In genomic region chr12:111665041-111665880, GRCm38 (mm10) we compare ENCODE assay signal across 11 mouse cellular contexts. TPM values are rescaled to one million over a fixed set of nuclear protein-coding genes. Genes with fewer than 3 reads are reported as not detected.
A peak's percentile ranks its signal among the peaks of the same experiment; 100 is the strongest.
DNase-seq lines count a peak whose midpoint lies in the region; ATAC-seq and TF ChIP-seq lines count a peak whose summit lies in the region.
"Had no signal": no experiment of that assay in that cellular context is flagged by ENCODE, and none has a peak within 500 bp of the region (broad histone marks: within the 10 kb centered on the region; RNA-seq: fewer than 3 reads in every experiment).

No protein-coding gene starts in this region.

- TF ChIP-seq CTCF in testis, adult 2 months (IDR thresholded peaks at IDR 0.05; ENCODE audit: control insufficient read depth, insufficient read depth, insufficient replicate concordance, low read depth, low read length), result no peak

- TF ChIP-seq POLR2A in testis, adult 2 months (IDR thresholded peaks at IDR 0.05; ENCODE audit: control insufficient read depth, low read depth, low read length), result no peak

- H3K36me3 ChIP-seq in kidney, embryonic 14.5 days (ENCODE audit: control insufficient read depth, insufficient read depth, low read length), result peaks cover under 1% of the 10 kb centered on the region; the same call in 1 of the 2 replicates
- no peaks in the 10 kb centered on the region for H3K36me3 ChIP-seq in testis, adult 2 months (ENCODE audit: control insufficient read depth, insufficient read depth, low read length)
- no peaks in the 10 kb centered on the region; the same call in 1 of the 2 replicates for H3K36me3 ChIP-seq in stomach, embryonic 16.5 days (ENCODE audit: control insufficient read depth, insufficient read depth, low read length)

- no peak overlapping the region for H3K9ac ChIP-seq in kidney, embryonic 14.5 days (ENCODE audit: low read depth, low read length)
- H3K9ac ChIP-seq in stomach, embryonic 16.5 days (ENCODE audit: low read length), result no peak overlapping the region
- H3K9ac ChIP-seq: hindbrain, embryonic 15.5 days had no signal

- WGBS in kidney, embryonic 14.5 days, result 82% methylated on average over 13 of the region's 13 CpGs
- WGBS in stomach, embryonic 16.5 days, result 75% methylated on average over 13 of the region's 13 CpGs

- no peak for ATAC-seq in kidney, embryonic 14.5 days (ENCODE audit: low FRiP score, low TSS enrichment)
- no peak for ATAC-seq in stomach, embryonic 16.5 days (ENCODE audit: insufficient read depth, low FRiP score)
- ATAC-seq: CD4-positive, CD25-positive, alpha-beta regulatory T cell, adult 4 months had no signal

- peak; percentile 15 for DNase-seq in cerebellum, adult 9-10 months
- no peak for DNase-seq in cerebellum, postnatal 14 days
- DNase-seq in kidney, postnatal 10 days, result no peak
- no peak for DNase-seq in testis, postnatal 10 days (ENCODE audit: low spot score)
- DNase-seq in B cell, adult 2 months, result no peak

- no peak overlapping the region for H3K4me2 ChIP-seq in kidney, embryonic 14.5 days (replicated peaks; ENCODE audit: low read depth, low read length)
- no peak overlapping the region for H3K4me2 ChIP-seq in stomach, embryonic 16.5 days (ENCODE audit: low read depth, low read length)
- H3K4me2 ChIP-seq: hindbrain, embryonic 15.5 days had no signal

- H3K9me3 ChIP-seq in kidney, embryonic 14.5 days (ENCODE audit: control insufficient read depth, low read length), result no peaks in the 10 kb centered on the region
- H3K9me3 ChIP-seq in stomach, embryonic 16.5 days (replicated peaks; ENCODE audit: control insufficient read depth, low read length), result no peaks in the 10 kb centered on the region
- H3K9me3 ChIP-seq: hindbrain, embryonic 15.5 days had no signal

- no peaks in the 10 kb centered on the region for H3K27me3 ChIP-seq in kidney, embryonic 14.5 days (ENCODE audit: control insufficient read depth, insufficient read depth, low read length)
- H3K27me3 ChIP-seq in testis, adult 2 months (ENCODE audit: control insufficient read depth, insufficient read depth, low read length), result no peaks in the 10 kb centered on the region
- no peaks in the 10 kb centered on the region for H3K27me3 ChIP-seq in stomach, embryonic 16.5 days (ENCODE audit: control insufficient read depth, insufficient read depth, low read length)
- H3K27me3 ChIP-seq: hindbrain, embryonic 15.5 days had no signal

- no peak overlapping the region for H3K4me3 ChIP-seq in kidney, embryonic 14.5 days (ENCODE audit: low read length)
- H3K4me3 ChIP-seq in testis, adult 2 months (ENCODE audit: control insufficient read depth, low read depth, low read length), result no peak overlapping the region
- no peak overlapping the region for H3K4me3 ChIP-seq in stomach, embryonic 16.5 days (replicated peaks; ENCODE audit: low read length)
- H3K4me3 ChIP-seq: hindbrain, embryonic 15.5 days had no signal

- peak overlapping the region; percentile 57 for H3K27ac ChIP-seq in kidney, embryonic 14.5 days (ENCODE audit: low read depth, low read length)
- peak overlapping the region; percentile 60; the same call in 1 of the 2 replicates for H3K27ac ChIP-seq in testis, adult 2 months (ENCODE audit: control insufficient read depth, insufficient read depth, low read depth, low read length)
- peak overlapping the region; percentile 92 for H3K27ac ChIP-seq in stomach, embryonic 16.5 days (ENCODE audit: low read length)
- H3K27ac ChIP-seq: hindbrain, embryonic 15.5 days; macrophage had no signal

- peaks cover 19% of the 10 kb centered on the region for H3K4me1 ChIP-seq in kidney, embryonic 14.5 days (ENCODE audit: control insufficient read depth, insufficient read depth, low read length)
- peaks cover 5% of the 10 kb centered on the region for H3K4me1 ChIP-seq in testis, adult 2 months (ENCODE audit: control insufficient read depth, insufficient read depth, low read length)
- peaks cover 33% of the 10 kb centered on the region for H3K4me1 ChIP-seq in stomach, embryonic 16.5 days (ENCODE audit: control insufficient read depth, insufficient read depth, low read length)

RNA-seq across cellular contexts. Expression of gene Ckb, which starts 6.9 kb away (rescaled TPM):
- 81.5 and 88.5 TPM in 2 replicates for polyA plus RNA-seq in kidney, embryonic 14.5 days (2014; fragmentation: Nextera tagmentation; extraction: Ambion mirVana)
- polyA plus RNA-seq in testis, adult 2 months (2012; rRNA removed), result 13.2 and 37.1 TPM in 2 replicates
- 698 and 764 TPM in 2 replicates for polyA plus RNA-seq in stomach, embryonic 16.5 days (2015; fragmentation: Nextera tagmentation; extraction: Ambion mirVana)

RNA-seq across cellular contexts. Expression of gene Trmt61a, which starts 12.6 kb away (rescaled TPM):
- 6.7 and 11.9 TPM in 2 replicates for polyA plus RNA-seq in kidney, embryonic 14.5 days (2014; fragmentation: Nextera tagmentation; extraction: Ambion mirVana)
- 11.0 and 11.9 TPM in 2 replicates for polyA plus RNA-seq in testis, adult 2 months (2012; rRNA removed)
- polyA plus RNA-seq in stomach, embryonic 16.5 days (2015; fragmentation: Nextera tagmentation; extraction: Ambion mirVana), result 9.7 and 10.4 TPM in 2 replicates

RNA-seq across cellular contexts. Expression of gene Bag5, which starts 47.8 kb away (rescaled TPM):
- 45.2 and 49.7 TPM in 2 replicates for polyA plus RNA-seq in kidney, embryonic 14.5 days (2014; fragmentation: Nextera tagmentation; extraction: Ambion mirVana)
- polyA plus RNA-seq in testis, adult 2 months (2012; rRNA removed), result 747 and 947 TPM in 2 replicates
- 49.3 and 51.6 TPM in 2 replicates for polyA plus RNA-seq in stomach, embryonic 16.5 days (2015; fragmentation: Nextera tagmentation; extraction: Ambion mirVana)

RNA-seq across cellular contexts. Expression of gene Apopt1, which starts 47.8 kb away (rescaled TPM):
- polyA plus RNA-seq in kidney, embryonic 14.5 days (2014; fragmentation: Nextera tagmentation; extraction: Ambion mirVana), result 63.1 and 63.4 TPM in 2 replicates
- polyA plus RNA-seq in testis, adult 2 months (2012; rRNA removed), result 39.9 and 47.5 TPM in 2 replicates
- polyA plus RNA-seq in stomach, embryonic 16.5 days (2015; fragmentation: Nextera tagmentation; extraction: Ambion mirVana), result 43.0 and 47.0 TPM in 2 replicates

Comparison
In these comparisons a context has a peak if more than half of its experiments do, and no peak if none do; other contexts are left out.
1. RNA of gene Bag5, which starts 47.8 kb away (polyA plus RNA-seq): 747 to 947 TPM in testis, adult 2 months; 45.2 to 49.7 TPM in kidney, embryonic 14.5 days and 49.3 to 51.6 TPM in stomach, embryonic 16.5 days; every median in the first group is over 10 times any median in the second.
2. Peak in every context shown above with its lines, with median percentiles within 50 percentile points of each other: H3K27ac ChIP-seq.